Mouse (Mus musculus) MEL (cell line): Measurements from ENCODE around the gene Oas1c. TPM values are rescaled to one million over a fixed set of nuclear protein-coding genes. Genes with fewer than 3 reads are reported as not detected.

Source experiments
- DNase-seq: peaks from one replicate; pipeline ENCODE4 v3.0.0; 2011; ENCODE audit warnings: low read depth, low spot score
- H3K27ac ChIP-seq: 2 replicates; pipeline ENCODE4 v1.5.1; 2012; ENCODE audit warnings: low read depth, mild to moderate bottlenecking, control low read depth, low read length, moderate library complexity; ENCODE audit not compliant: control insufficient read depth
- H3K27me3 ChIP-seq, 2 experiments: fragments of 150-350 bp in 1 of 2; sonication (generic) in 1 of 2; 2 replicates each; pipeline ENCODE4 v1.6.1; 2012; ENCODE audit warnings: low read length in 2 of 2, mild to moderate bottlenecking in 2 of 2, improper control_type of control experiment in 1 of 2, moderate library complexity in 1 of 2; ENCODE audit not compliant: insufficient read depth in 2 of 2, control insufficient read depth in 1 of 2
- H3K36me3 ChIP-seq, 2 experiments: 2 replicates each; pipeline ENCODE4 v1.6.1; 2012 to 2014; ENCODE audit warnings: low read length in 2 of 2, improper control_type of control experiment in 1 of 2, inconsistent platforms in 1 of 2, mild to moderate bottlenecking in 1 of 2; ENCODE audit not compliant: insufficient read depth in 2 of 2, control insufficient read depth in 1 of 2
- H3K4me1 ChIP-seq, 2 experiments: fragments of 150-350 bp in 1 of 2; sonication (generic) in 1 of 2; 2 replicates each; pipeline ENCODE4 v1.6.1; 2012; ENCODE audit warnings: low read length in 2 of 2, improper control_type of control experiment in 1 of 2, mild to moderate bottlenecking in 1 of 2; ENCODE audit not compliant: insufficient read depth in 2 of 2, control insufficient read depth in 1 of 2
- H3K4me3 ChIP-seq, 2 experiments: fragments of 150-350 bp in 1 of 2; sonication (generic) in 1 of 2; 2 replicates each; pipeline ENCODE4 v1.5.1; 2012; ENCODE audit warnings: low read depth in 2 of 2, low read length in 2 of 2, mild to moderate bottlenecking in 2 of 2, moderate library complexity in 2 of 2, control low read depth in 1 of 2, improper control_type of control experiment in 1 of 2; ENCODE audit not compliant: control insufficient read depth in 1 of 2, insufficient read depth in 1 of 2
- H3K79me2 ChIP-seq: 2 replicates; pipeline ENCODE4 v1.6.1; 2012; ENCODE audit warnings: mild to moderate bottlenecking, low read length, moderate library complexity; ENCODE audit not compliant: control insufficient read depth, poor library complexity, insufficient read depth
- H3K9ac ChIP-seq: 2 replicates; pipeline ENCODE4 v1.6.1; 2012; ENCODE audit warnings: low read depth, mild to moderate bottlenecking, control low read depth, low read length, moderate library complexity; ENCODE audit not compliant: control insufficient read depth, poor library complexity, severe bottlenecking
- H3K9me3 ChIP-seq: fragments of 150-350 bp; sonication (generic); replicated peaks from 2 replicates; pipeline ENCODE4 v1.6.1; 2012; ENCODE audit warnings: mild to moderate bottlenecking, low read length, improper control_type of control experiment, moderate library complexity; ENCODE audit not compliant: insufficient read depth
- CHD2 ChIP-seq: IDR thresholded peaks from 2 replicates; pipeline ENCODE4 v1.6.1; 2011; ENCODE audit warnings: low read length, improper control_type of control experiment
- CTCF ChIP-seq, 3 experiments: IDR thresholded peaks in 2 of 3; conservative IDR thresholded peaks in 1 of 3; 2 replicates each; pipeline ENCODE4 v1.5.1; 2011 to 2012; ENCODE audit warnings: low read length in 3 of 3, low read depth in 2 of 3, mild to moderate bottlenecking in 2 of 3, improper control_type of control experiment in 1 of 3, inconsistent platforms in 1 of 3, mixed read lengths in 1 of 3, moderate library complexity in 1 of 3; ENCODE audit not compliant: control insufficient read depth in 1 of 3, insufficient read depth in 1 of 3, poor library complexity in 1 of 3, severe bottlenecking in 1 of 3
- E2F4 ChIP-seq: IDR thresholded peaks from 2 replicates; pipeline ENCODE4 v1.6.1; 2011; ENCODE audit warnings: low read depth, low read length, improper control_type of control experiment, borderline replicate concordance
- KAT2A ChIP-seq: conservative IDR thresholded peaks from 2 replicates; pipeline ENCODE4 v1.6.1; 2012; ENCODE audit warnings: low read depth, low read length, improper control_type of control experiment, inconsistent platforms
- MAFK ChIP-seq: IDR thresholded peaks from 2 replicates; pipeline ENCODE4 v1.6.1; 2011; ENCODE audit warnings: low read depth, mild to moderate bottlenecking, low read length, improper control_type of control experiment, borderline replicate concordance
- MXI1 ChIP-seq: IDR thresholded peaks from 2 replicates; pipeline ENCODE4 v1.6.1; 2011; ENCODE audit warnings: mild to moderate bottlenecking, low read depth, low read length, improper control_type of control experiment
- NRF1 ChIP-seq: IDR thresholded peaks from 2 replicates; pipeline ENCODE4 v1.6.1; 2014; ENCODE audit warnings: low read depth, mild to moderate bottlenecking, inconsistent platforms, low read length, improper control_type of control experiment, moderate library complexity; ENCODE audit not compliant: poor library complexity, insufficient read depth, severe bottlenecking
- POLR2A ChIP-seq, 2 experiments: IDR thresholded peaks; 2 replicates each; pipeline ENCODE4 v1.6.1; 2011 to 2012; ENCODE audit warnings: low read length in 2 of 2, mild to moderate bottlenecking in 2 of 2, control low read depth in 1 of 2, improper control_type of control experiment in 1 of 2, low read depth in 1 of 2, moderate library complexity in 1 of 2; ENCODE audit not compliant: control insufficient read depth in 1 of 2, insufficient read depth in 1 of 2, poor library complexity in 1 of 2
- POLR2AphosphoS2 ChIP-seq: IDR thresholded peaks from 2 replicates; pipeline ENCODE4 v1.6.1; 2011; ENCODE audit warnings: low read length, improper control_type of control experiment
- RAD21 ChIP-seq: IDR thresholded peaks from 2 replicates; pipeline ENCODE4 v1.6.1; 2011; ENCODE audit warnings: mild to moderate bottlenecking, low read depth, low read length, improper control_type of control experiment
- SIN3A ChIP-seq: IDR thresholded peaks from 2 replicates; pipeline ENCODE4 v1.6.1; 2012; ENCODE audit warnings: low read length, improper control_type of control experiment, inconsistent platforms
- TAL1 ChIP-seq: IDR thresholded peaks from 2 replicates; pipeline ENCODE4 v1.6.1; 2012; ENCODE audit warnings: mild to moderate bottlenecking, inconsistent platforms, low read length, moderate library complexity, mixed read lengths
- TCF12 ChIP-seq: IDR thresholded peaks from 2 replicates; pipeline ENCODE4 v1.6.1; 2014; ENCODE audit warnings: low read depth, mild to moderate bottlenecking, inconsistent platforms, low read length, improper control_type of control experiment, moderate library complexity
- UBTF ChIP-seq: IDR thresholded peaks from 2 replicates; pipeline ENCODE4 v1.6.1; 2012; ENCODE audit warnings: low read depth, mild to moderate bottlenecking, inconsistent platforms, low read length, improper control_type of control experiment, moderate library complexity, borderline replicate concordance; ENCODE audit not compliant: insufficient read depth
- USF1 ChIP-seq: IDR thresholded peaks from 2 replicates; pipeline ENCODE4 v1.6.1; 2014; ENCODE audit warnings: low read depth, mild to moderate bottlenecking, inconsistent platforms, low read length, improper control_type of control experiment, moderate library complexity
- ZC3H11A ChIP-seq: IDR thresholded peaks from 2 replicates; pipeline ENCODE4 v1.6.1; 2012; ENCODE audit warnings: low read depth, mild to moderate bottlenecking, inconsistent platforms, low read length, improper control_type of control experiment
- ZKSCAN1 ChIP-seq: IDR thresholded peaks from 2 replicates; pipeline ENCODE4 v1.6.1; 2012; ENCODE audit warnings: low read depth, mild to moderate bottlenecking, inconsistent platforms, low read length, improper control_type of control experiment, moderate library complexity
- ZNF384 ChIP-seq: IDR thresholded peaks from 2 replicates; pipeline ENCODE4 v1.6.1; 2012; ENCODE audit warnings: low read depth, mild to moderate bottlenecking, inconsistent platforms, low read length, improper control_type of control experiment
- polyA plus RNA-seq, 2 experiments: library from polyadenylated mRNA; stranded (reverse) in 1 of 2; unstranded in 1 of 2; fragments of >175 nt in 1 of 2; fragments of >200 nt in 1 of 2; gene quantifications; 2 replicates each; pipeline versions ENCODE4 v1.2.1 to v1.2.4; 2012; ENCODE audit warnings: low replicate concordance in 2 of 2, low read depth in 1 of 2; ENCODE audit not compliant: insufficient read length in 2 of 2, insufficient read depth in 1 of 2, missing spikeins in 1 of 2
- total RNA-seq: library from RNA; depleted of rRNA; stranded (reverse); fragments of 300-350 nt; gene quantifications from 2 replicates; pipeline ENCODE4 v1.2.3, GENCODE M21; 2012; rRNA removed

Gene Oas1c
- total and polyA plus RNA-seq, 3 experiments = 0.85 to 1.8 TPM; not detected in 1

DNA sequence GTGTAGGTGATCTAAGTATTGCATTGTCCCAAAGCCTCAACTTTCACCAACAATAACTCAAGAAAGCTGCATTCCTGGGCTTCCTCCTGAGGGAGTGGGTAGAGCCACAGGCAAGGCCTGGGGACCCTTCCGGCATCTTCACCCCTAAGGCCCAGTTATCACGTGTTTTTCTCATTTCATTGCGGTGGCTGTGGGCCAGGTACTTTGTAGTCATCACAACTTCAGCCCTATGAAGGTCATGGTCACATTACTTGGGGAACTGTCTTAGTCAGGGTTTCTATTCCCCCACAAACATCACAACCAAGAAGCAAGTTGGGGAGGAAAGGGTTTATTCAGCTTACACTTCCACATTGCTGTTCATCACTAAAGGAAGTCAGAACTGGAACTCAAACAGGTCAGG is 59.5 kb downstream of the Oas1c start:
- TF ChIP-seq CTCF (IDR thresholded peaks at IDR 0.05 in 2 of 3, conservative IDR thresholded peaks at IDR 0.05 in 1 of 3; ENCODE audit: control insufficient read depth in 1 of 3, insufficient read depth in 1 of 3, low read depth in 2 of 3, low read length in 3 of 3, poor library complexity in 1 of 3, severe bottlenecking in 1 of 3) (no peak), KAT2A (no peak), ZKSCAN1 (no peak), POLR2AphosphoS2 (no peak), ZC3H11A (no peak), USF1 (no peak), SIN3A (no peak), MXI1 (no peak), RAD21 (no peak), E2F4 (no peak), CHD2 (no peak), TAL1 (no peak)

DNA sequence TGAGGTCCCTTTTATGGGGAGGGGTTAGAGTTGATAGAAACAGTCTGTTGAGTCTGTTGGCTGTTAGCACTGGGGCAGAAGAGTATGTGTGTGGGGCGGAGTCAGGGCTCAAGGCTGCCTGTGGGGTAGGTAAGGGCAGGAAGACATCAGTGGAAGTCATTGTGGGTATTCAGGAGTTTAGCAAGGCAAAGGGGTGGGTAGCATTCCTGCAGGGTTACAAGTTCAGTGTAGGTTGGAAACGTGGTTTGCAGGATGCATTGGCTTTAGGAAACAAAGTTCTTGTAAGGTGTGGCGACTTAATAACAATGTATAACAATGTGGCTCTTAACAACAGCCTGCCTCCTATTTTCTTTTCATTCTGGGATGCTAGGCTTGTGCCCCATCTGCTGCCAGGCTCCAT is 61.1 kb downstream of the Oas1c start:
- no peak overlapping the region for H3K4me3 ChIP-seq
- no peaks in the 10 kb centered on the region for H3K79me2 ChIP-seq
- H3K9ac ChIP-seq = no peak overlapping the region
- peaks cover 0 to 2% of the 10 kb centered on the region in 2 experiments; a peak in 3 of 4 replicates for H3K4me1 ChIP-seq
- no peak for TF ChIP-seq TCF12
- no peak for TF ChIP-seq MAFK
- TF ChIP-seq USF1 = no peak
- TF ChIP-seq ZNF384 = no peak
- no peak for TF ChIP-seq NRF1
- no peak for TF ChIP-seq POLR2A (IDR thresholded peaks at IDR 0.05; ENCODE audit: control insufficient read depth in 1 of 2, insufficient read depth in 1 of 2, low read depth in 1 of 2, low read length in 2 of 2, poor library complexity in 1 of 2)
- no peak for TF ChIP-seq POLR2AphosphoS2
- no peak for TF ChIP-seq UBTF
- no peak for TF ChIP-seq E2F4
- TF ChIP-seq, all 39 proteins: peak for 0
- no peaks in the 10 kb centered on the region for H3K27me3 ChIP-seq
- H3K36me3 ChIP-seq = no peaks in the 10 kb centered on the region
- H3K9me3 ChIP-seq = no peaks in the 10 kb centered on the region
- DNase-seq = no peak
- no peak overlapping the region for H3K27ac ChIP-seq

More for the DNA sequence above, 59.5 kb downstream of the Oas1c start:
- no peaks in the 10 kb centered on the region for H3K79me2 ChIP-seq
- no peak overlapping the region for H3K9ac ChIP-seq
- no peak overlapping the region for H3K27ac ChIP-seq
- peaks cover 0 to 2% of the 10 kb centered on the region in 2 experiments; a peak in 3 of 4 replicates for H3K4me1 ChIP-seq
- no peak for DNase-seq
- H3K4me3 ChIP-seq = no peak overlapping the region
- no peaks in the 10 kb centered on the region for H3K9me3 ChIP-seq
- H3K27me3 ChIP-seq = no peaks in the 10 kb centered on the region
- no peaks in the 10 kb centered on the region for H3K36me3 ChIP-seq

Other genes with a start within 250 kb of the Oas1c start
- gene Tpcn1, start 223.8 kb downstream of the Oas1c start, total RNA-seq = 11.0 and 11.3 TPM in 2 replicates
- 10 to 100 TPM in 1 of 2 experiments, not detected in 1; 43.2 TPM for gene Tpcn1, start 223.8 kb downstream of the Oas1c start, polyA plus RNA-seq
- 0.62 and 1.1 TPM in 2 replicates for gene Iqcd, start 223.5 kb downstream of the Oas1c start, total RNA-seq
- gene Iqcd, start 223.5 kb downstream of the Oas1c start, polyA plus RNA-seq = 1 to 10 TPM in 1 of 2 experiments, not detected in 1; 2.2 TPM
- 14.0 and 18.1 TPM in 2 replicates for gene Rita1, start 199.9 kb downstream of the Oas1c start, total RNA-seq
- 10 to 100 TPM in 1 of 2 experiments, not detected in 1; 22.1 TPM for gene Rita1, start 199.9 kb downstream of the Oas1c start, polyA plus RNA-seq
- gene Ddx54, start 199.8 kb downstream of the Oas1c start, total RNA-seq = 73.8 and 74.8 TPM in 2 replicates
- 10 to 100 TPM in 1 of 2 experiments, not detected in 1; 99.9 TPM for gene Ddx54, start 199.8 kb downstream of the Oas1c start, polyA plus RNA-seq
- not detected in 2 replicates for gene Cfap73, start 178.3 kb downstream of the Oas1c start, total RNA-seq
- under 1 TPM in 1 of 2 experiments, not detected in 1; 0.25 TPM for gene Cfap73, start 178.3 kb downstream of the Oas1c start, polyA plus RNA-seq
- gene Rasal1, start 163.7 kb downstream of the Oas1c start, total RNA-seq = 0.26 and 0.69 TPM in 2 replicates
- gene Rasal1, start 163.7 kb downstream of the Oas1c start, polyA plus RNA-seq = 1 to 10 TPM in 1 of 2 experiments, not detected in 1; 4.5 TPM
- 0.12 and 0.13 TPM in 2 replicates for gene Dtx1, start 100.6 kb downstream of the Oas1c start, total RNA-seq
- gene Dtx1, start 100.6 kb downstream of the Oas1c start, polyA plus RNA-seq = under 1 TPM in 1 of 2 experiments, not detected in 1; 0.63 TPM
- 0.49 and 0.96 TPM in 2 replicates for gene Oas2, start 62.7 kb downstream of the Oas1c start, total RNA-seq
- gene Oas2, start 62.7 kb downstream of the Oas1c start, polyA plus RNA-seq = 1 to 10 TPM in 1 of 2 experiments, not detected in 1; 5.2 TPM
- gene Oas3, start 34.9 kb downstream of the Oas1c start, total RNA-seq = 1.6 and 1.9 TPM in 2 replicates
- 1 to 10 TPM in 1 of 2 experiments, not detected in 1; 4.0 TPM for gene Oas3, start 34.9 kb downstream of the Oas1c start, polyA plus RNA-seq
- not detected in 2 replicates for gene Oas1e, start 17.0 kb downstream of the Oas1c start, total RNA-seq
- not detected for gene Oas1e, start 17.0 kb downstream of the Oas1c start, polyA plus RNA-seq
- gene Oas1f, start 34.9 kb upstream of the Oas1c start, total RNA-seq = not detected in 2 replicates
- gene Oas1f, start 34.9 kb upstream of the Oas1c start, polyA plus RNA-seq = not detected
- not detected in 2 replicates for gene Oas1h, start 48.9 kb upstream of the Oas1c start, total RNA-seq
- gene Oas1h, start 48.9 kb upstream of the Oas1c start, polyA plus RNA-seq = not detected
- not detected in 2 replicates for gene Oas1g, start 75.1 kb upstream of the Oas1c start, total RNA-seq
- gene Oas1g, start 75.1 kb upstream of the Oas1c start, polyA plus RNA-seq = not detected
- 0.15 TPM in 1 of 2 replicates, not detected in the other for gene Oas1a, start 95.0 kb upstream of the Oas1c start, total RNA-seq
- under 1 TPM in 1 of 2 experiments, not detected in 1; 0.17 TPM for gene Oas1a, start 95.0 kb upstream of the Oas1c start, polyA plus RNA-seq
- gene Oas1d, start 102.0 kb upstream of the Oas1c start, total RNA-seq = not detected in 2 replicates
- not detected for gene Oas1d, start 102.0 kb upstream of the Oas1c start, polyA plus RNA-seq
- gene Rph3a, start 197.6 kb upstream of the Oas1c start, total RNA-seq = not detected in 2 replicates
- not detected for gene Rph3a, start 197.6 kb upstream of the Oas1c start, polyA plus RNA-seq